Mouse (Mus musculus): Measurements from ENCODE around the gene Dcp1b. TPM values are rescaled to one million over a fixed set of nuclear protein-coding genes. Genes with fewer than 3 reads are reported as not detected.

The Dcp1b gene
- total RNA-seq, 4 experiments from 2014 or later, result 12.6 to 26.1 (median 20.7) TPM

DNA sequence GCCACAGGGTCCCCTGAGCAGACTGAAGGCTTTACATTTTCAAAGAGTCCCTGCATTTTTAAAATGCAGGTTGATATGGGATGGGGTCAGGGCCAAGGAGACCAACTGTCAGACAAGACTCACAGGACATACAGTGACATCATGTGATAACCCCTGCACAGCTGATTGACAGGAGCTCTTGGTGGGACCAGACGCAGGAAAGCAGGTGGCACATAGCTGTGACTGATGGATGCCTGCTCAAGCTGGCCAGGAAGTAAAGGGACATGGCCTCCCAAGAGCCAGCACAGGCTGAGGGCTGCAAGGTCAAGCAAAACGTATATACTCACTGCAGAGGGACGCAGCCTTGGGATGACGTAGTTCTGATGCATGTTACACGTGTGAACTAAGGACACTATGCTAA is 60.4 kb downstream of the Dcp1b start:
- no peak for DNase-seq

DNA sequence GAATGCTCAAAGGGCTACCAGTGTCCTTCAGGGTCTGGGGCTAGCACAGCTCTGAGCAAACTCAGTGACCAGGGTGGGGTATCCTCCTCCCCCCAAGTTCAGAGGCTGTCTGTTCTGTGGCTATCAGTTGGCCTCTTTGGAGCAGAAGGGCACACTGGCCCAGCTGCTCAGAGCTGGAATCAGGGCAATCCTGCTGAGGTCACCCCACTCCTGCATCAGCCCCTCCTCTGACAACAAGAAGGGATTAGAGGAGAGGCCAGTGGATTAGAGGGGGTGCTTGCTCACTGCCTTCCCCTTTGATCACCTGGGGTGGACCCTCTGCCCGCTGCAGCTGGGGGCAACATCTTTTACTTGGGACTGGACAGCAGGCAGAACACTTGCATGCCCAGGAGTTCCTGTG is 61.2 kb downstream of the Dcp1b start, which contains the start of gene Cacna2d4:
TSS of gene Cacna2d4 (plus strand) at position 286 of the 400 bp plus-strand sequence.
- no peak for DNase-seq

- DNase-seq, result no peak
Observed at GRCm38 (mm10) chr6:119237427-119237989, 62.5 kb downstream of the Dcp1b start.

DNA sequence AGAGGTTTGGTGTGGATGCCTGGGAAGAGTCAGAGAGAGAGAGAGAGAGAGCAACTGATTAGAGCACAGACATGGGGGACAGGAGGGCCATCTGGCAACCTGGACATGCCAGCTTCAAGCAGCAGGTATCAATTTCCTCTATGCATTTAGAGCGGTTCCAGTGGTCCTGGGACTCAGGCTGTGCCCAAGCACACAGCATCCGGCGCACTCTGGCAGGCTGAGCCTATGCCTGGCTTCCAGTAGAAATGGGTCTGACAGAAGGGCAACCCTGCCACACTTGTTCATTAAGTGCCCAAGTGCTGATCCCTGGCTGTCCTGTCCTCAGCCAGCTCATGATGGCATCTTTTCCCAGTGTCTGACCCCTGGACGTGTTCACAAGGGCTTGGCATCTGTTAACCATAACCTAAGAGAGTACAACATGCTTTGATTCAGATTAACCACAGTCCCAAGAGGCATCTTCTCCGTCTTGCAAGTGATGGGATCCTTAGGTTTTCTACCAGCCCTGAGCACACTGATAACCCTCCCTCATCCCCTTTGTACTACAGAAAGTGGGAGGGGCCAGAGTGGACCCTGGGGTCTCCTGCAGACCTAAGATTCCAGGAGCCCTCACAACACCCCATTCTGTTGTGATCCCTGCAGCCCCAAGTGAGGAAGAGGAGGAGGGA is 64.4 kb downstream of the Dcp1b start:
- DNase-seq, result no peak

GRCm38 (mm10) chr6:119240256-119240655 is 65.2 kb downstream of the Dcp1b start:
- no peak for DNase-seq

- DNase-seq, result no peak
Observed at GRCm38 (mm10) chr6:119240871-119241705, 66.0 kb downstream of the Dcp1b start.

DNA sequence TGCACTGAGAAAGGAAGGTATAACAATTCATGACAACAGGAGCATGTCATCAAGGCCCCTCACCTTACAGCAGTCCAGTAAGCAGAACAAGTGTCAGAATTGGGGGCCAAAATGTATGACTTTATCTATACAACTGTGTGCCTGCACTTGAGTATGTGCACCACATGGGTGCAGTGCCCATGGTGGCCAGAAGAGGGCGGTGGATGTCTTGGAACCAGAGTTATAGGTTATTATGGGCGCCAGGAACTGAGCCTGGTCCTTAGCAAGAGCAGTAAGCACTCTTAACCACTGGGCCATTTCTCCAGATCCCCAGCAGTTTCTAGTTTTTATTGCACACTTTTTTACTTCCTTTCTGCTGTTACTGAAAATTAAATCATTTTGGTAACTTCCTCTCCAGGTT is 71.0 kb downstream of the Dcp1b start:
- no peak for DNase-seq

DNA sequence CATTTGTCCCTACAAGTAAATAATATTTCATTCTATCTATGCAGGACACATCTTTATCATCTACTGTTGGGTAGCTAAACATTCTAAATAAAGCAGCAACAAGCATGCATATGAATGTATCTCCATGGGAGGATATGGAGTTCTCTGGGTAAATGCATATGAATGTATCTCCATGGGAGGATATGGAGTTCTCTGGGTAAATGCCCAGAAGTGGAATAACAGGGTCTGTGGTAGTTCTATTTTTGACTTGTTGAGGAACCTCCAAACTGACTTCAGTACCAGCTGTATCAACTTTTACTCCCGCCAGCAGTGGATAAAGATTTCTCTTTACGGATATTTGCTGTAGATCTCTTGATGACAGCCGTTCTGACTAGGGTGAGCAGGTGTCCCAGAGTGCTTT is 73.5 kb downstream of the Dcp1b start:
- DNase-seq, result no peak

DNA sequence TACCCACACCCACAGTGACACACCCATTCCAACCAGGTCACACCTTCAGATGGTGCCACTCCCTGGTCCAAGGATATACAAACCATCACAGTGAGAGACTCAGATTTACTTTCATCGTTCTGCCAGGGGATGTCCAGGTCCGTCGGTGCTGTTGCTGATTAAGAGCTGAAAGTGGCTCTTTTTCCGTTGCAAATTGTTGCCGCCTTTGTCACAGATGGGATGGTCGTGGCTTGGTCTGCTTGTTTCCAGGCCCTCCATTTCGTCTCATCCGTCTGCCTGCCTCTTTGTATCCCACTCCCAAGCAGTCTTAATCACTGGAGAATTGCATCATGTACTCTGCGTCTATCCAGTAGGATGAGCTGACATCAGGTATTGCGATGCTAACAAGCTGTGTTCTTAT is 74.7 kb downstream of the Dcp1b start:
- DNase-seq, result no peak

GRCm38 (mm10) chr6:119251704-119252103 is 76.7 kb downstream of the Dcp1b start:
- DNase-seq, result no peak

Other genes starting within 250 kb of the Dcp1b start
- gene Cacna1c, start 21.2 kb downstream of the Dcp1b start, total RNA-seq (2022), result 100 to 1,000 TPM in 3 of 4 experiments, 10 to 100 TPM in 1; 97.1 to 218 (median 127) TPM
- under 1 TPM in 3 of 4 experiments, not detected in 1; 0.24 to 0.62 (median 0.24) TPM for gene Cacna2d4, start 61.3 kb downstream of the Dcp1b start, total RNA-seq (2022)
- gene Lrtm2, start 155.5 kb downstream of the Dcp1b start, total RNA-seq (2022), result under 1 TPM in 3 of 4 experiments, not detected in 1; 0.17 to 0.34 (median 0.24) TPM
- gene Adipor2, start 242.5 kb downstream of the Dcp1b start, total RNA-seq (2022), result 100 to 1,000 TPM in 3 of 4 experiments, 10 to 100 TPM in 1; 81.4 to 148 (median 128) TPM

Measured in adrenal gland, adult 8-10 months (tissue).